Mouse (Mus musculus) liver, embryonic 18 days (tissue): ENCODE results near the gene Nudt19. TPM values are rescaled to one million over a fixed set of nuclear protein-coding genes. Genes with fewer than 3 reads are reported as not detected.

ENCODE experiments used
- polyA plus RNA-seq: library from polyadenylated mRNA; depleted of rRNA; stranded (reverse); fragments of >200 nt; gene quantifications from 2 replicates; pipeline ENCODE4 v1.2.3, GENCODE M21; 2012; rRNA removed

Gene Nudt19
- 32.2 and 35.0 TPM in 2 replicates for polyA plus RNA-seq

GRCm38 (mm10) chr7:35556205-35556603, at the start of gene Nudt19:
Nudt19 (minus strand) TSS chr7:35556304.

GRCm38 (mm10) chr7:35586055-35586905, 30.2 kb upstream of the Nudt19 start, which contains the start of gene Ankrd27:
Ankrd27 (plus strand) TSS chr7:35586244.

GRCm38 (mm10) chr7:35585191-35586054, 29.3 kb upstream of the Nudt19 start, which contains the start of gene Rgs9bp:
Rgs9bp (minus strand) TSS chr7:35585582.

GRCm38 (mm10) chr7:35537562-35537961, 18.5 kb downstream of the Nudt19 start, which contains the start of gene Tdrd12:
Tdrd12 (minus strand) TSS chr7:35537745.

Other genes starting within 250 kb of the Nudt19 start
- 3.4 and 3.8 TPM in 2 replicates for gene Gpatch1, start 237.9 kb downstream of the Nudt19 start, polyA plus RNA-seq
- 7.4 and 8.9 TPM in 2 replicates for gene Rhpn2, start 222.1 kb downstream of the Nudt19 start, polyA plus RNA-seq
- gene Faap24, start 159.5 kb downstream of the Nudt19 start, polyA plus RNA-seq = 4.2 and 4.5 TPM in 2 replicates
- 7.7 and 7.8 TPM in 2 replicates for gene Cep89, start 159.3 kb downstream of the Nudt19 start, polyA plus RNA-seq
- gene Slc7a9, start 107.5 kb downstream of the Nudt19 start, polyA plus RNA-seq = 0.49 and 0.83 TPM in 2 replicates
- gene Tdrd12, start 18.6 kb downstream of the Nudt19 start, polyA plus RNA-seq = 0.03 and 0.04 TPM in 2 replicates
- gene Rgs9bp, start 29.3 kb upstream of the Nudt19 start, polyA plus RNA-seq = 0.07 and 0.08 TPM in 2 replicates
- gene Ankrd27, start 29.9 kb upstream of the Nudt19 start, polyA plus RNA-seq = 18.7 and 19.7 TPM in 2 replicates
- gene Pdcd5, start 91.2 kb upstream of the Nudt19 start, polyA plus RNA-seq = 84.3 and 103 TPM in 2 replicates
- 2.7 and 3.4 TPM in 2 replicates for gene Dpy19l3, start 198.2 kb upstream of the Nudt19 start, polyA plus RNA-seq
- gene Zfp507, start 246.7 kb upstream of the Nudt19 start, polyA plus RNA-seq = 5.1 and 5.5 TPM in 2 replicates